Mouse (Mus musculus) liver, adult (tissue): ENCODE data around the gene 4930523C07Rik.

ENCODE experiments used
- GATA4 ChIP-seq: IDR thresholded peaks from 2 replicates; pipeline ENCODE4 v1.6.1; 2014; ENCODE audit warnings: mild to moderate bottlenecking, low read length; ENCODE audit not compliant: insufficient replicate concordance

Gene 4930523C07Rik

GRCm38 (mm10) chr1:160039951-160040645 is 4.1 kb upstream of the 4930523C07Rik start:
- TF ChIP-seq GATA4, result no peak

DNA sequence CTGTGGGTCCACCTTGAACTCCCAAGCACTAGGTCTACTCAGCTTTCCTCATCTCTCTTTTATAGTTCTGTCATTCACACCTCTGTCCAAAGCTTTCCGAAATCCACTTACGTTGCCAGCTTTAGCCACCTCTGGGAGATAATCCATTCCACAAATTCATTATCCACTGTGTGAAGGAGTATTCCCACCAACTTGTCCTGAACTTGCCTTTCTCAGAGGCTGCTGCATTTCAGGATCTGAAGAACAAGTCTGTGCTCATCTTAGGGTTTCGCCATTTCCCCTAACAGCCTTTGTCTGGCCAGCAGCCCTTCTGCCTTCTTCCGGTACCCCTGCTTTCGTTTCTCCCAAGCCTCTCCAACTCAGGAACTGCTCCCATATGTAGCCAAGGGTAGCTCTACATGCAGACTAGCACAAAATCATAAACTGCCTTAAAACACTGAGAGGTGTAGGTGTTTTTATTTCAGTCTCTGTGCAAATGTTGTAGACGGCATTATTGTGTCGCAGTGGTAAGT is 2.9 kb upstream of the 4930523C07Rik start:
- TF ChIP-seq GATA4, result no peak

- no peak for TF ChIP-seq GATA4
Measured at GRCm38 (mm10) chr1:160042351-160042750, 1.8 kb upstream of the 4930523C07Rik start.

DNA sequence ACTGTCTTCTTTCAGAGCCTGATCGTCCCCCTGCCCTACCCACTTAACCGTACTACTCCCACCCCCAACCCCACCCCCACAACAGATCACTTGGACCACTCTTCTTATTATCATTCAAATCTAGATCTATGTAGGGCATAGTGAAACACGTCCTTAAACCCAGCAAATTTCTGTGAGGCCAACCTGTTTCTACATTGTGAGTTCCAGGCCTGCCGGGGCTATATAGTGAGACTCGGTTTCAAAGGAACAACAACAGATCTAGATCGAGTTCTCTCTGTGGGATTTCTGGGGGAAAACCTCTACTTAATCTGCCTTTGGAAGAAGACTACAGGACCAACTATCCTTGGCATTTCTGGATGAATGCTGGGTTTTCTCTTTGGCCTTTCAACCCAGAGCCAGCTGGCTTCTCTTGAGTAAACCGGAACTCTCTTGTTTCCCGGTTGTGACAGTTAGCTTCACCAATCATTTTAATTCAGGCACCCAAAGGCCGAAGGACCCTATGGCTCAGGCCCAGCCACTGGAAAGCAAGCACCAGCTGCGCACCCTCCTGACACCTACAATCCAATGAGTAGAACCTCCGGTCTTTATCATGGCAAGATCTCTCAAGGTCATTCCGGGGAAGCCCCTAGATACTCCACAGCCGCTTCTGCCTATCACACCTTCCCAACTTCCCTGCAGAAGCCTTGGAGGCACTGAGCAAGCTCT is 759 bp upstream of the 4930523C07Rik start:
- TF ChIP-seq GATA4, result no peak

- TF ChIP-seq GATA4, result no peak
Measured at GRCm38 (mm10) chr1:160045056-160045715, 1.0 kb downstream of the 4930523C07Rik start.

- TF ChIP-seq GATA4, result no peak
Measured at GRCm38 (mm10) chr1:160045971-160046370, 1.8 kb downstream of the 4930523C07Rik start.

GRCm38 (mm10) chr1:160046786-160047185 is 2.6 kb downstream of the 4930523C07Rik start:
- TF ChIP-seq GATA4, result no peak

- no peak for TF ChIP-seq GATA4
Measured at GRCm38 (mm10) chr1:160047481-160047931, 3.3 kb downstream of the 4930523C07Rik start.

- 0 out of 2 replicates have a peak, but pooled peaks have one; percentile 8 for TF ChIP-seq GATA4
Measured at GRCm38 (mm10) chr1:160049131-160049880, 5.1 kb downstream of the 4930523C07Rik start.

GRCm38 (mm10) chr1:160050898-160051297 is 6.7 kb downstream of the 4930523C07Rik start:
- TF ChIP-seq GATA4, result no peak

- no peak for TF ChIP-seq GATA4
Measured at GRCm38 (mm10) chr1:160052556-160053315, 8.6 kb downstream of the 4930523C07Rik start.

DNA sequence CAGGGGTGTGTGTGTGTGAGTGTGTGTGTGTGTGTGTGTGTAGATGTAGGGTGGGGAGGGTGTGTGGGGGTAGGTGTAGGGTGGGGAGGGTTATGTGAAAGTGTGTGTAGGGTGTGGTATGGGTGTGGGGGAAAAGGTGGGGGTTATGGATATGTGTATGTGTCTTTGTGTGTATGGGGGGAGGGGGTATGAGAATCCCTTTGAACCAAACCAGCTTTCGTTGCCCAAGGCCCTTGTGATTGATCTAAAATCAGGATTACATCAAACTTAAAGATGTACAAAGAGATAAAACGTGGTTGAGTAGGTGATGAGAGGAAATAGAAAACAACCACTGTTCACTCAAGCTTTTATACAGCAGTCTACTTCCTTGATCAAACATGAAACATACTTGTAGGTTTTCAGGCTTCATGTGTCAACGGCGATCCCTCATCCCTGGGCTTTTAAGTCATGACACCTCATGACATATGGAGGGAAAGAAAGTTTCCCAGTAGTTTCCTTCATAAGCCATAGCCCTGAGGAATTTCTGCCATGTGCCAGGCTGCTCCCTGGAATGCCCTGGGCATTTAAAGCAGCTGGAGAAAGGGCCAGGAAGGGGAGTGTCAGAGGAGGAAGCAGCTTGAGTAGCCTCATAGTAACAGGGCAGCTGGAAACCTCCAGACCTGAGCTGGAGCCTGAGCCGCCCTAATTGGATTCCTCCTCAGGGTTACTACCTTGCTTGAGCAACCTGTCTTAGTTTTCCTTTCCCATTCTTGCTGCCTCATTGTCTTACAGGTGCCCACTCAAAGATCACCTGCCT is 9.5 kb downstream of the 4930523C07Rik start:
- no peak for TF ChIP-seq GATA4

DNA sequence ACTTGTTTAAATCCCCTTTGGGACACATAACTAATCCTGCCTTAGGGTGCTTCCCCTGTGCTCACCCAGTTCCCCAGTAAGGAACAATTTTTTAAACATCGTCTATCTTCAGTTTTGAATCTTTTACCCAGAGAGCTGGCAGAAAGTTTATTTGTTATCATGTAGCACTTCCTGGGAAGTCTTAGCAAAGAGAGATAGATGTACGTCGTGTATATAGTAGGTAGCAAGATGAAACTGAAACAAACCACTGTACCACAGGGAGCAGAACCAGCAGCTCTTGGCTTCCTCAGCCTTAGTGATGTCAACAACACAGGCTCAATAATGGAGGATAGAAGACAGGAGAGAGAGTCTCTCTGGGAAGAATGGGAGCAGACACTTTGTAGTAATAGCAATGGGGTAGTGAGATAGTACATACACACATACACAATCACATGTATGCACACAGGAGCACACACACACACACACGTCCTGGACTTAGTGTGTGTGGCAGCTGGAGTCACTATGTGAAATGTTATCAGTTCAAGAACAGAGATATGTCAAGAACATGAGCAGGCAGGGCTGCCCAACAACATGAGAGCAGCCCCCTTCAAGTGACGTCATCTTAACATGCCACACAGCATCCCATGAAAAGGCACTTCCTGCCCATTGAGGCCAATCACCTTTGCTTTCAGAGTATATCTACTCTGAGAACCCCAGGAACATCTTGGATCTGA is 10.3 kb downstream of the 4930523C07Rik start:
- TF ChIP-seq GATA4, result no peak

GRCm38 (mm10) chr1:160057657-160058056 is 13.5 kb downstream of the 4930523C07Rik start:
- TF ChIP-seq GATA4, result no peak
